Mouse (Mus musculus): Measurements from ENCODE around the gene Nfasc.

DNA sequence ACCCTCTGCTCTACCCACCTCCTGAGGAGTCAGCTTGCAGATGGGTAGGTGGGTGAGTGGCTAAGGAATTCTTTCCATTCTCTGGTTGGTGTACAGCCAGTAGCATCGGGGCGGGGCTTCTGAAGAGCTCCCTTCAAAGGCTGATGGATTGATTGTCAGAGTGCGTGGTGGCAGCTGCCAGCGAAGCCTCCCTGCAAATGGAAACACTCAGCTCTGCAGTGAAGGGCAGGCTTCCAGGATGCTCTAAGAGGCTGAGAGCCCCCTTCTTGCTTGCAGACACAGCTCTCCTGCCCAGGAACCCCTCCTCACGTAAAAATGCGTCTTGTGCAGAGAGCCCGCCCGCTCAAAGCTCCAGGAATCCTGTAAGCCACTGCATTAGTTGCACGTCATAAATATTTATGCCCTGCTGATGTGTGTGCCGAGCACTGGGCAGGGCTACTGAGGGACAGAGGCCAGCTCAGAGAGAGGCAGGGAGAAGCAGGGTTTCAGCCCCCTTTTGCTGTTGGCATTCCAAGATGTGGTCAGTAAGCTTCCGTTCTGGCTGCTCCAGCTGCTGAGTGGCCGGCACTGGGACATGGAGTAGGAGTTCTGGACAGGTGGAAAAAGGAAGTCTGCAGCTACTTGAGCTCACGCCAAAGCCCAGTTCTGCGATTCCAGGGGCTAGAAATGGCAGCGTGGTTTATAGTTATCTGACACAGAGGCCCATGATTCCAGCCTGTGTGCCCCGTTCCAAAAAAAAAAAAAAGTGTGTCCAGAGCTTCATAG, 24.5 kb upstream of the Nfasc start:
- TF ChIP-seq CHD1 (IDR thresholded peaks at IDR 0.05; ENCODE audit: low read depth, low read length) (no peak), POLR2A (IDR thresholded peaks at IDR 0.05; ENCODE audit: low read depth, low read length) (no peak), TBP (conservative IDR thresholded peaks at IDR 0.05; ENCODE audit: low read depth, low read length) (no peak), CTCF (conservative IDR thresholded peaks at IDR 0.05 in 1 of 2, IDR thresholded peaks at IDR 0.05 in 1 of 2; ENCODE audit: low read depth in 2 of 2, low read length in 2 of 2) (no peak), NELFE (IDR thresholded peaks at IDR 0.05; ENCODE audit: low read depth, low read length) (no peak), MAFK (IDR thresholded peaks at IDR 0.05; ENCODE audit: insufficient replicate concordance, low read length) (no peak), USF1 (IDR thresholded peaks at IDR 0.05; ENCODE audit: low read depth, low read length) (no peak), E2F4 (IDR thresholded peaks at IDR 0.05; ENCODE audit: insufficient replicate concordance, low read depth, low read length) (no peak), ZC3H11A (IDR thresholded peaks at IDR 0.05; ENCODE audit: low read depth, low read length) (no peak)
